Comparison of ENCODE assay signal across 7 mouse cellular contexts in the genomic region with DNA sequence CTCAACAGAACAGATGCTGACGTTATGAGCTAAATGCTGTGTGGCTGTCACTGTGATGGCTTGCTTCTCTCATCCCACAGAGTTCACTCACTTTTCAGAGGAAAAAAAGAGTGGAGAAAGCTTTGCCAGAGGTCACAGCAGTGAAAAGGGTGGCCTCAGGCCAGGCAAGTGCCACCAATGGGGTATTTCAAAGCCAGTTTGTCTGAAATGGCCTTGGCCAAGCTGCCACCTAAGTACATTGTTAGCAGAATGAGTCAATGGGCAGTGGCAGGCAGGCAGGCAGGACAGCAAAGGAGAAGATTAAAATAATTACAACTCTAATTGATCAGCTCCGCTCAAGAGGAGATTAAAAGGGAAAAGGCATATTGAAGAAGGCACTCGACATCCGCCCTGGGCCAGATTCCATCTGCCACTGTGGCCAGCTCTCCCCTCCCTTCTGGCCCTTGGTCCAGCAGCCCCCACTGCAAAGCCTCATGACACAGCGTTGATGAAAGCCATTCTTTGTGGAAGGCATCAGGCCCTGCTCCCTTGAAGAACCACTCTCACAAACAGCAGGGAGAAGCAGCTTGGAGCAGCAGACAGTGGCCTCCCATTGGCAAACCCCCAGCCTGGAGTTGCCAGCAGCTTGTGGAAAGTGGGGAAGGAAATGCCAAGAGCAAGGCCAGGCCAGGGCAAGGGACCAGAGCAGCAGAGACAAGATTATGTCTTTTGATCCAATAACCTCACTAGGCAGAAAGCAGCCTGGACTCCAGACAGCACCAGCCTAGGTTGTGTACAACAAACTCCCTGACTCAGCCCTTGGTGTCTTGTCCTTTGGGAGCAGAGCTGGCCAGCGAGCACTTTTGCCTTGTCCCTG.
DNase-seq lines count a peak whose midpoint lies in the region; ATAC-seq and TF ChIP-seq lines count a peak whose summit lies in the region.

No protein-coding gene starts in this region.

- ATAC-seq in forebrain, postnatal 0 days = peak; percentile 94
- peak; percentile 93 for ATAC-seq in hindbrain, embryonic 15.5 days (ENCODE audit: low FRiP score, low read depth)
- no peak for ATAC-seq in intestine, postnatal 0 days

- no peak overlapping the region for H3K4me3 ChIP-seq in forebrain, postnatal 0 days (ENCODE audit: low read depth, low read length)
- no peak overlapping the region for H3K4me3 ChIP-seq in hindbrain, embryonic 15.5 days
- H3K4me3 ChIP-seq in intestine, postnatal 0 days (ENCODE audit: low read depth, low read length) = no peak overlapping the region

- H3K4me1 ChIP-seq in forebrain, postnatal 0 days (ENCODE audit: insufficient read depth) = 0 out of 2 replicates have a peak, but pooled peaks cover 6% of the 10 kb centered on the region
- peaks cover 7% of the 10 kb centered on the region; the same call in 1 of the 2 replicates for H3K4me1 ChIP-seq in hindbrain, embryonic 15.5 days (replicated peaks)
- H3K4me1 ChIP-seq in intestine, postnatal 0 days (replicated peaks; ENCODE audit: control insufficient read depth, insufficient read depth, low read length) = no peaks in the 10 kb centered on the region

- no peak for TF ChIP-seq CTCF in forebrain, postnatal 0 days (IDR thresholded peaks at IDR 0.05; ENCODE audit: low read depth)
- no peak for TF ChIP-seq CTCF in intestine, postnatal 0 days (IDR thresholded peaks at IDR 0.05; ENCODE audit: low read depth)

- no peaks in the 10 kb centered on the region for H3K27me3 ChIP-seq in forebrain, postnatal 0 days (ENCODE audit: insufficient read depth, low read length)
- no peaks in the 10 kb centered on the region for H3K27me3 ChIP-seq in hindbrain, embryonic 15.5 days
- H3K27me3 ChIP-seq in intestine, postnatal 0 days (replicated peaks; ENCODE audit: control insufficient read depth, insufficient read depth, low read length) = no peaks in the 10 kb centered on the region

- 39% methylated on average over 6 of the region's 6 CpGs for WGBS in forebrain, postnatal 0 days
- WGBS in hindbrain, embryonic 15.5 days = 62% methylated on average over 6 of the region's 6 CpGs
- 78% methylated on average over 6 of the region's 6 CpGs for WGBS in intestine, postnatal 0 days

- 0 out of 2 replicates have a peak overlapping the region, but pooled peaks have one; percentile 10 for H3K27ac ChIP-seq in forebrain, postnatal 0 days (ENCODE audit: low read depth, low read length)
- 0 out of 2 replicates have a peak overlapping the region, but pooled peaks have one; percentile 14 for H3K27ac ChIP-seq in hindbrain, embryonic 15.5 days (replicated peaks)
- H3K27ac ChIP-seq in intestine, postnatal 0 days (ENCODE audit: low read depth, low read length) = no peak overlapping the region

- H3K36me3 ChIP-seq in forebrain, postnatal 0 days (ENCODE audit: insufficient read depth) = no peaks in the 10 kb centered on the region
- no peaks in the 10 kb centered on the region for H3K36me3 ChIP-seq in hindbrain, embryonic 15.5 days
- no peaks in the 10 kb centered on the region for H3K36me3 ChIP-seq in intestine, postnatal 0 days (ENCODE audit: control insufficient read depth, insufficient read depth)

- no peak overlapping the region for H3K9ac ChIP-seq in forebrain, postnatal 0 days
- H3K9ac ChIP-seq in hindbrain, embryonic 15.5 days = no peak overlapping the region
- H3K9ac ChIP-seq in intestine, postnatal 0 days (ENCODE audit: low read depth, low read length) = no peak overlapping the region

- H3K4me2 ChIP-seq in forebrain, postnatal 0 days (ENCODE audit: low read depth) = no peak overlapping the region
- no peak overlapping the region for H3K4me2 ChIP-seq in hindbrain, embryonic 15.5 days
- H3K4me2 ChIP-seq in intestine, postnatal 0 days (replicated peaks; ENCODE audit: low read depth) = no peak overlapping the region

- peak; percentile 81 for DNase-seq in adrenal gland, adult 2 months
- peak; percentile 3 to 10 for DNase-seq in adrenal gland, postnatal 4 days (ENCODE audit: low spot score in 2 of 2)
- peak; percentile 69 for DNase-seq in forebrain, postnatal 0 days
- DNase-seq in lung, postnatal 14 days = peak; percentile 44
- peak; percentile 41 for DNase-seq in skeletal muscle tissue, adult 2 months (ENCODE audit: low read depth, low spot score)

- no peaks in the 10 kb centered on the region for H3K9me3 ChIP-seq in forebrain, postnatal 0 days (ENCODE audit: low read length)
- H3K9me3 ChIP-seq in hindbrain, embryonic 15.5 days = no peaks in the 10 kb centered on the region
- no peaks in the 10 kb centered on the region for H3K9me3 ChIP-seq in intestine, postnatal 0 days (ENCODE audit: control insufficient read depth)

Comparison
In these comparisons a context has a peak if more than half of its experiments do, and no peak if none do; other contexts are left out.
1. DNase-seq: peak in every context shown above with its lines; median percentile 81 in adrenal gland, adult 2 months; 69 in forebrain, postnatal 0 days; 44 in lung, postnatal 14 days; 41 in skeletal muscle tissue, adult 2 months; 6 in adrenal gland, postnatal 4 days.